Mouse (Mus musculus): ENCODE measurements around the gene Gm10447. TPM values are rescaled to one million over a fixed set of nuclear protein-coding genes. Genes with fewer than 3 reads are reported as not detected.

The Gm10447 gene
- polyA plus RNA-seq, 1 experiment from 2014 or later: 0.17 TPM

DNA sequence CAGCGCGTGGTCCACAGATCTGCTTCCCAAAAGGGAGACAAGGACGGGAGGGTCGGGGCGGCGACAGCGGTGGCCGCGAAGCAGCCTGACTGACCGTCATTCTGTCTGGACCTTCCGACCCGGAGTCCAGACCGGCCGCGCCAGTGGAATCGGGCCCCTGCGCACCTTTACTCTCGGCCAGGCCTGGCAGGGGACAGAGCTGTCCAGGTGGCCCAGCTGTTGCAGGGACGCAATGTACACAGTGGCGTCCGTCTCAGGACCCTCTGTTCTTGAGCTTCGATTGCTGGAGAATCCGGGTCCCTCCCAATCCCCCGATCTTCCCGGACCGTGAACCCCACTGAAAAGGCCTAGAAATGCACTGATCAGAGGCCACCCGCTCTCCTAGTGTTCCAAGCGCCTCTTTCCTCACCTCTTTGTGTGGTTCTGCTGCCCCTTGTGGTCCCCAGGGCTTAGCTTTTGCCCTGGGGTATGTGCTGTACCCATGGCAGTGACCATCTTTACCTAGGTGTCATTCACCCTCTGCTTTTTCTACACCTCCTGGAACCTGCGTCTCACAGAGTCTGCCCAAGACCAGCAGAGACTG lies 553 bp upstream of the Gm10447 start:
- H3K27ac ChIP-seq (replicated peaks): no peak overlapping the region
- ATAC-seq (ENCODE audit: insufficient number of reproducible peaks, low FRiP score, low TSS enrichment, low read depth): no peak
- WGBS: 4% methylated on average over 29 of the region's 29 CpGs

DNA sequence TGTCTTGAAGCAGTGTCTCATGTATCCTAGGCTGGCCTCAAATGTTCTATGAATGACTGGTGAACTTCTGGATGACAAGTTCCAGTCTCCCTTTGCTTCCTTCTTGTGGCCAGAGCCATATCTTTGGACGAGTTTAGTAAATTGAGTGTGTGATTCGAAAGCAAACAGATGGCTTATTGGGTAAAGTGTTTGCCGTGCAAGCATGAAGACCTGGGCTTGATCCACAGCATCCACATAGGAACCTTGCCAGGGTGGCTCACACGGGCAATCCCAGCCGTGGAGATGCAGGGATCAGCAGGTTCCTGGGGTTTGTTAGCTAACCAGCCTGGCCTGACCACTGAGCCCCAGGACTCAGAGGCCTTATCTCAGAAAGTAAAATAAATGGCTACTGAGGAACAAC lies 3.9 kb downstream of the Gm10447 start:
- no peaks in the 10 kb centered on the region for H3K36me3 ChIP-seq
- H3K4me1 ChIP-seq: 0 out of 2 replicates have a peak, but pooled peaks cover 8% of the 10 kb centered on the region
- peaks cover 11% of the 10 kb centered on the region for H3K27me3 ChIP-seq
- no peak overlapping the region for H3K4me3 ChIP-seq (replicated peaks)
- no peak overlapping the region for H3K27ac ChIP-seq (replicated peaks)
- H3K9ac ChIP-seq: no peak overlapping the region
- no peaks in the 10 kb centered on the region for H3K9me3 ChIP-seq (replicated peaks)
- WGBS: 80% methylated on average over 5 of the region's 5 CpGs
- no peak overlapping the region for H3K4me2 ChIP-seq (replicated peaks)
- no peak for ATAC-seq (ENCODE audit: insufficient number of reproducible peaks, low FRiP score, low TSS enrichment, low read depth)

More for the DNA sequence above, 553 bp upstream of the Gm10447 start:
- no peaks in the 10 kb centered on the region for H3K36me3 ChIP-seq
- H3K4me1 ChIP-seq: 0 out of 2 replicates have a peak, but pooled peaks cover 8% of the 10 kb centered on the region
- H3K27me3 ChIP-seq: peaks cover 29% of the 10 kb centered on the region
- H3K4me2 ChIP-seq (replicated peaks): peak overlapping the region; percentile 94
- H3K4me3 ChIP-seq (replicated peaks): peak overlapping the region; percentile 58
- peak overlapping the region; percentile 48 for H3K9ac ChIP-seq
- no peaks in the 10 kb centered on the region for H3K9me3 ChIP-seq (replicated peaks)

DNA sequence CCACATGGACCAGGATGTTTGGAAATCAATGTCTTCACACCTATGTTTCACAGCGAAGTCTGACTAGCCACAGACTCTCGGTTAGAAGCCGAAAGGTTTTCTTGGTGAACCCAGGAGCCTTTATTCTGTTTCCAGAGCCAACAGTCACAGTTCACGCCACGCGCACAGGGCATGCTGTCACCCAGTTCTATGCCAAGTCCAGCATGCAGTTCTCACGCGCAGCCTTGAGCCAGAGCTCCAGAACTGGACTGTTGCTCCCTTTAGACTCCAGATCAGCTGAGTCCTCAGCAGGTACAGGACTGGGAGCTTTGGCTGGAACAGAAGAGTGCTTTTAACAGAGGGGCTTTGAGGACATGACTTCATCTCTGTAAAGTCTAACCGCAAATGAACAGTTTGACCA lies 4.5 kb downstream of the Gm10447 start:
- Histone ChIP-seq H3K4me2 (replicated peaks) (no peak overlapping the region), H3K4me3 (replicated peaks) (no peak overlapping the region), H3K36me3 (no peaks in the 10 kb centered on the region), H3K9ac (no peak overlapping the region), H3K9me3 (replicated peaks) (no peaks in the 10 kb centered on the region), H3K27me3 (peaks cover 6% of the 10 kb centered on the region), H3K4me1 (0 out of 2 replicates have a peak, but pooled peaks cover 5% of the 10 kb centered on the region), H3K27ac (replicated peaks) (no peak overlapping the region)
- 95% methylated on average over 9 of the region's 9 CpGs for WGBS
- ATAC-seq (ENCODE audit: insufficient number of reproducible peaks, low FRiP score, low TSS enrichment, low read depth): no peak

DNA sequence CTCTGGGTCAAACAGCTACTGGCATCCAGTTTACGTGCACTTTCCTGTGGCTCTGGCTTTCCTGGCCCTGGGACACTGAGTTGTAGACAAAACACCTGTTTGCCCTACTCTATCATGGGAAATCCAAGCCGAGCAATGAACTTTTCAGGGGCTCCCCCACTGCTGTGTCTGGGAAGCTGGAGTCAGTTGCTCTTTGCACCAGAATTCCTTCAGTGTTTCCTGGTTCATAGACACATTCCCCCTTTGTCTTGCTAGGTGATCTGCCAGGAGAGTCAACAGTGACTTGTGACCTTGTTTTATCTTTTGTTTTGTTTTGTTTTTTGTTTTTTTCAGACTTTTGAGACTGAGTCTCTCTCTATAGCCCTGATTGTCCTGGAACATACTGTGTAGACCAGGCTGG lies 5.5 kb downstream of the Gm10447 start:
- 63% methylated on average over 2 of the region's 2 CpGs for WGBS
- Histone ChIP-seq H3K27me3 (0 out of 2 replicates have a peak, but pooled peaks cover 4% of the 10 kb centered on the region), H3K27ac (replicated peaks) (no peak overlapping the region), H3K9me3 (replicated peaks) (no peaks in the 10 kb centered on the region), H3K4me2 (replicated peaks) (no peak overlapping the region), H3K36me3 (no peaks in the 10 kb centered on the region), H3K4me1 (no peaks in the 10 kb centered on the region), H3K9ac (no peak overlapping the region), H3K4me3 (replicated peaks) (no peak overlapping the region)
- no peak for ATAC-seq (ENCODE audit: insufficient number of reproducible peaks, low FRiP score, low TSS enrichment, low read depth)

DNA sequence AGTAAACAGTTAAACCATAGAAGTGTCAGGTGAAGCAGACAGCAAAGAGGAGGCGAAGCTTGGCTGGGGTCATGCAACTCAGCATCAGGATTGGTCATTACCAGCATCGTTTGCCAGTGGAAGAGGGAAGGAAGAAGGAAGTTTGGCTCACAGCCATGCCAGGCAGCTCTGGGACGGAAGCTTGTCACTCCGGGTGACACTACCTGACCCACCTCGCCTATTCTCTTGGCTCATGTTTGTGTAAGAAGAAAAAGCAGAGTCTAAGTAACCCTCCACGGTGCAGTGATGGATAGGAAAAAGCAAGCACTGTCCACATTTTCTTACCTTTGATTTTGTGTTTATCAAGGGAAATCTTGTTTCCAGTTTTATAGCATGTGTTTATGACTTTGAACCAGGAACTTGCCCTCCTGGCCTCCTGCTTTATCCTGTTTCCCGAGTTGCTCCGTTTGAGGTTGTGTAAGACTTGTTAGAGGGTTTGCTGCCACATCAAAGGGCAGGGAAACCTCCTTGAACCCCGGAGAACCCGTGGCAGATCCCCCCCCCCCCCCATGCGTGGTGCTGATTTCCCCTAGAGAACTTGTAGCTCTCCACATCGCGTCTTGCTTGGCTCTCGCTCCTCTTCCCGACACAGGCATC lies 6.7 kb downstream of the Gm10447 start:
- no peak overlapping the region for H3K27ac ChIP-seq (replicated peaks)
- no peak overlapping the region for H3K4me2 ChIP-seq (replicated peaks)
- no peak overlapping the region for H3K9ac ChIP-seq
- H3K36me3 ChIP-seq: no peaks in the 10 kb centered on the region
- H3K27me3 ChIP-seq: no peaks in the 10 kb centered on the region
- no peak for ATAC-seq (ENCODE audit: insufficient number of reproducible peaks, low FRiP score, low TSS enrichment, low read depth)
- no peaks in the 10 kb centered on the region for H3K9me3 ChIP-seq (replicated peaks)
- H3K4me1 ChIP-seq: no peaks in the 10 kb centered on the region
- H3K4me3 ChIP-seq (replicated peaks): no peak overlapping the region
- WGBS: 51% methylated on average over 15 of the region's 15 CpGs

DNA sequence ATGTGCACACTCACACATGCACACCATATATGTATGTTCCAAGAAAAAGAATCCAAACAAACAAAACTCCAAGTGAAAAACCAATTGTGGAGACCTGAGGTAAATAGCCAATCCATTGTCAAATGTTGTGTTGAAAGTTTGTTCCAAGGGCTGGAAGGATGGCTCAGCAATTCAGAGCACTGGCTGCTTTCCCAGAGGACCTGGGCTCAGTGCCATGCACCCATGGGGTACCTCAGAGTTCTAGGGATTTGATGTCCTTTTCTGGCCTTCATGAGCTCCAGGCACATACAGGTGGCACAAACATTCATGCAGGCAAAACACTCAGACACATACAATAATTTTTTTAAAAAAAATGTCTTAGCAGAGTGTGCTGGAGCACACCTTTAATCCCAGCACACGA lies 8.4 kb downstream of the Gm10447 start:
- no peaks in the 10 kb centered on the region for H3K4me1 ChIP-seq
- no peak overlapping the region for H3K9ac ChIP-seq
- no peaks in the 10 kb centered on the region for H3K36me3 ChIP-seq
- ATAC-seq (ENCODE audit: insufficient number of reproducible peaks, low FRiP score, low TSS enrichment, low read depth): no peak
- H3K4me2 ChIP-seq (replicated peaks): no peak overlapping the region
- H3K27ac ChIP-seq (replicated peaks): no peak overlapping the region
- no peaks in the 10 kb centered on the region for H3K27me3 ChIP-seq
- WGBS: 81% methylated on average over 1 of the region's 1 CpGs
- no peaks in the 10 kb centered on the region for H3K9me3 ChIP-seq (replicated peaks)
- H3K4me3 ChIP-seq (replicated peaks): no peak overlapping the region

DNA sequence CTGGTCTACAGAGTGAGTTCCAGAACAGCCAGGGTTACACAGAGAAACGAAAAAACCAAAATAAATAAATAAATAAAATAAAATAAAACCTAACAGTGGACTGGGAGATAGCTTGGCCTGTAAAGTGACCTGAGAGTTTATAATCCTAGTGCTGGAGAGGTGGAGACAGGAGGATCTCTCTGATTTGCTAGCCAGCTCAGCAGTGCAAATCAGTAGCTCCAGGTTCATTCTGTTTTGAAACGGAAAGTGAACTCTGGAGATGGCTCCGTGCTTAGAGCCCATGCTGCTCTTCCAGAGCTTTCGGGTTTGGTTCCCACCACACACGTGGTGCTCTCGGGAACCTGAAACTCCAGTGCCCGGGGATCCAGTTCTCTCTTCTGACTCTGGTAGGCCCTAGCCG lies 8.9 kb downstream of the Gm10447 start:
- Histone ChIP-seq H3K27ac (replicated peaks) (no peak overlapping the region), H3K9me3 (replicated peaks) (no peaks in the 10 kb centered on the region), H3K4me3 (replicated peaks) (no peak overlapping the region), H3K4me1 (no peaks in the 10 kb centered on the region), H3K4me2 (replicated peaks) (no peak overlapping the region), H3K27me3 (no peaks in the 10 kb centered on the region), H3K36me3 (no peaks in the 10 kb centered on the region), H3K9ac (no peak overlapping the region)
- ATAC-seq (ENCODE audit: insufficient number of reproducible peaks, low FRiP score, low TSS enrichment, low read depth): no peak
- WGBS: 85% methylated on average over 8 of the region's 8 CpGs

DNA sequence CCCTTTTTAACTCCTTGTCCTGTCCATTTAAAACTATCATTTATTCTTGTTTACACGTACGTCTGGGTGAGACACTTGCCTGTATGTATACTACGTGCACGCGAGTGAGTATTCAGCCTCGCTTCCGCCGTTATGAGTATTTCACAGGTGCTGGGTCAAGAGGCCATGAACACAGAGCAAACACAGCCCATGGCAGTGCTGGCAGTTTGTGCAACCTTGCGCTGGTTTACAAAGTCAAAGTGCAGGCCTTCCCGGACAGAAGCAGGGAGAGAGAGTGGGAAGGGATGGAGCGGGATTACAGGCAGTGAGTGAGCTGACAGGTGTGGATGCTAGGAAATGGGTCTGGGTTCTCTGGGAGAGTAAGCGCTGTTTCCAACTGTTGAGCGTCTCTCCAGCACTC lies 10.7 kb downstream of the Gm10447 start:
- no peak overlapping the region for H3K27ac ChIP-seq (replicated peaks)
- no peaks in the 10 kb centered on the region for H3K36me3 ChIP-seq
- 87% methylated on average over 13 of the region's 13 CpGs for WGBS
- H3K4me1 ChIP-seq: 0 out of 2 replicates have a peak, but pooled peaks cover 3% of the 10 kb centered on the region
- no peak overlapping the region for H3K9ac ChIP-seq
- H3K4me2 ChIP-seq (replicated peaks): no peak overlapping the region
- no peaks in the 10 kb centered on the region for H3K27me3 ChIP-seq
- ATAC-seq (ENCODE audit: insufficient number of reproducible peaks, low FRiP score, low TSS enrichment, low read depth): no peak
- H3K4me3 ChIP-seq (replicated peaks): no peak overlapping the region
- no peaks in the 10 kb centered on the region for H3K9me3 ChIP-seq (replicated peaks)

DNA sequence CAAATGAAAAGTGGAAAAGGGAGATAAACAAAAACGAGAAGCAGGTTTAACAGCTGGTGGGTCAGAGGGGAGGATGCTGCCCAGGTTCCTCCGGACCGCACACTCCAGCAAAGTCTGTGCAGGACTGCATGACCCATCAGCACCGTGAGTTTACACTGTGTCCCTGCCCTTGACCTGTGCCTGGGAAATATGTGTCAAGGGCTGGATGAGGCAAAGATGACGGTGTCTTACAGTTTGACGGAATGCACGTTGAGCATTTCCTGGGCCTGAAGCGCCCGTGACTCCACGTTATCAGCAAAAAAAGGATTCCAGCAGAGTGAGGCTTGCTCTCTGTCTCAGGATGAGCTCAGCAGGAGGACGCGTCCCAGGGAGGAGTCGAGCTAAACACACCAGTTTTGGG lies 11.3 kb downstream of the Gm10447 start:
- Histone ChIP-seq H3K27ac (replicated peaks) (no peak overlapping the region), H3K36me3 (no peaks in the 10 kb centered on the region), H3K27me3 (no peaks in the 10 kb centered on the region), H3K9me3 (replicated peaks) (no peaks in the 10 kb centered on the region), H3K4me3 (replicated peaks) (no peak overlapping the region), H3K9ac (no peak overlapping the region), H3K4me1 (0 out of 2 replicates have a peak, but pooled peaks cover 3% of the 10 kb centered on the region), H3K4me2 (replicated peaks) (no peak overlapping the region)
- WGBS: 65% methylated on average over 13 of the region's 13 CpGs
- ATAC-seq (ENCODE audit: insufficient number of reproducible peaks, low FRiP score, low TSS enrichment, low read depth): no peak

DNA sequence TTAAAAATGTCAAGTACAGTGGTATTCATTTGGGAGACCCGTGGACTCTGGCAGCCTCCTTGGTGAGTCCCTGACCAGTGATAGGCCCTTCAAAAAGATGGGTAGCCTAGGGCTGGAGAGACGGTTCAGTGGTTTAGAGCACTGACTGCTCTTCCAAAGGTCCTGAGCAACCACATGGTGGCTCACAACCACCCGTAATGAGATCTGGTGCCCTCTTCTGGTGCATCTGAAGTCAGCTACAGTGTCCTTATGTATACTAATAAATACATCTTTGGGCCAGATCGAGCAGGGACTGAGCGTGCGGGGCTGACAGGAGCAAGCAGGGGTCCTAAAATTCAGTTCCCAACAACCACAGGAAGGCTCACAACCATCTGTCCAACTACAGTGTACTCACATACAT lies 13.0 kb downstream of the Gm10447 start:
- H3K9ac ChIP-seq: no peak overlapping the region
- H3K36me3 ChIP-seq: no peaks in the 10 kb centered on the region
- no peaks in the 10 kb centered on the region for H3K9me3 ChIP-seq (replicated peaks)
- no peak overlapping the region for H3K4me3 ChIP-seq (replicated peaks)
- no peak overlapping the region for H3K4me2 ChIP-seq (replicated peaks)
- 29% methylated on average over 6 of the region's 6 CpGs for WGBS
- H3K27ac ChIP-seq (replicated peaks): no peak overlapping the region
- ATAC-seq (ENCODE audit: insufficient number of reproducible peaks, low FRiP score, low TSS enrichment, low read depth): no peak
- H3K4me1 ChIP-seq: 0 out of 2 replicates have a peak, but pooled peaks cover 3% of the 10 kb centered on the region
- no peaks in the 10 kb centered on the region for H3K27me3 ChIP-seq

DNA sequence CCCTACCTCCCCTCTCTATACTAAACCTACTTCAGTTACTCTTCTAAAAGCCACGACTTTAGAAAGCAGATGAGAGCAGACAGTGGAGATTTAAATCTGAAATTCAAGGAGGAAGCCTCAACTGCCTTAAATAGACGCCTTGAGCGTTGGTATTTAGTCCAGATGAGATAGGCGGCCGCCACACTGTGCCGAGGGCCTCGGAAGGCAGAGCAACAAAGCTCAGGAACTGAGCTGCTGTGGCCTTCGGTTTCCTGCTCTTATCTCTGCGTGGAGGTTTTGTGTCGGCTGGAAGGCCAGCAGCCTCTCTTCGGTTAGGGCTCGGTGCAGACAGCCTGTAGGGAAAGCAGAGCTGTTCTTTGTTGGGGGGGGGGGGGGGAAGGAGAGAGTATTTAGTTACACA lies 15.0 kb downstream of the Gm10447 start:
- Histone ChIP-seq H3K4me3 (replicated peaks) (no peak overlapping the region), H3K27me3 (no peaks in the 10 kb centered on the region), H3K9me3 (replicated peaks) (no peaks in the 10 kb centered on the region), H3K36me3 (0 out of 2 replicates have a peak, but pooled peaks cover 2% of the 10 kb centered on the region), H3K27ac (replicated peaks) (no peak overlapping the region; the same call in 1 of the 2 replicates), H3K9ac (no peak overlapping the region), H3K4me1 (0 out of 2 replicates have a peak, but pooled peaks cover 3% of the 10 kb centered on the region), H3K4me2 (replicated peaks) (no peak overlapping the region)
- 24% methylated on average over 12 of the region's 12 CpGs for WGBS
- no peak for ATAC-seq (ENCODE audit: insufficient number of reproducible peaks, low FRiP score, low TSS enrichment, low read depth)

DNA sequence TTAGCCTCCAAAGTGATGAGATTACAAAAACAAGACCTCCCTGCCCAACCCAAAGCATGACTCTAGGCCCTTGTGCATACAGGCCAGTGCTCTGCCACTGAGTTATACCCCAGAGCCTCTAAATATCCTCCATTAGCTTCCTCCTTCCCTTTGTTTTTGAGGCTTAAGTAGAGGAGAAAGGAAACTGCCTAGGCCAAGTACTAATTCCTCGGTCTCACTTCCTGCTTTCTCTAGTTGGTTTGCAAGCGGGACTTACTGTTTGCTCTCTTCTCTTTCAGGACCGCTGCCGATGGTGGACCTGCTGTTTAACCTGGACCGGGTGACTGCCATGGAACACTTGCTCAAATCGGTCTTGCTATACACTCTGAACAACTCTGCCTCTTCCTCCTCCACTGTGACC lies 20.6 kb downstream of the Gm10447 start:
- H3K9me3 ChIP-seq (replicated peaks): no peaks in the 10 kb centered on the region
- no peaks in the 10 kb centered on the region for H3K27me3 ChIP-seq
- no peak overlapping the region for H3K9ac ChIP-seq
- no peak overlapping the region for H3K27ac ChIP-seq (replicated peaks)
- 87% methylated on average over 6 of the region's 6 CpGs for WGBS
- no peak for ATAC-seq (ENCODE audit: insufficient number of reproducible peaks, low FRiP score, low TSS enrichment, low read depth)
- 0 out of 2 replicates have a peak, but pooled peaks cover 2% of the 10 kb centered on the region for H3K36me3 ChIP-seq
- H3K4me1 ChIP-seq: peaks cover 4% of the 10 kb centered on the region
- no peak overlapping the region for H3K4me3 ChIP-seq (replicated peaks)
- no peak overlapping the region for H3K4me2 ChIP-seq (replicated peaks)
